Mouse (Mus musculus): ENCODE results near the gene Phxr2. TPM values are rescaled to one million over a fixed set of nuclear protein-coding genes. Genes with fewer than 3 reads are reported as not detected.

Gene Phxr2
- total and polyA plus RNA-seq, 2 experiments from 2014 or later: not detected

- Histone ChIP-seq H3K9me3 (ENCODE audit: low read length) (no peaks in the 10 kb centered on the region), H3K36me3 (ENCODE audit: insufficient read depth, low read length) (no peaks in the 10 kb centered on the region), H3K4me3 (ENCODE audit: low read depth, low read length) (no peak overlapping the region), H3K4me1 (ENCODE audit: insufficient read depth, low read length) (no peaks in the 10 kb centered on the region), H3K27me3 (ENCODE audit: insufficient read depth, low read length) (no peaks in the 10 kb centered on the region), H3K4me2 (ENCODE audit: low read depth, low read length, poor library complexity, severe bottlenecking) (no peak overlapping the region), H3K9ac (replicated peaks; ENCODE audit: low read length, poor library complexity, severe bottlenecking) (no peak overlapping the region), H3K27ac (ENCODE audit: low read depth, low read length) (no peak overlapping the region)
- WGBS: 89% methylated on average over 8 of the region's 8 CpGs
- DNase-seq (ENCODE audit: low spot score) (no peak), ATAC-seq (ENCODE audit: low FRiP score) (no peak)
- TF ChIP-seq CTCF (IDR thresholded peaks at IDR 0.05): no peak
Observed at GRCm38 (mm10) chr10:99145611-99146010, 19.5 kb upstream of the Phxr2 start.

- TF ChIP-seq CTCF (IDR thresholded peaks at IDR 0.05): no peak
- DNase-seq (ENCODE audit: low spot score) (peak; percentile 54), ATAC-seq (ENCODE audit: low FRiP score) (no peak)
- H3K27me3 ChIP-seq (ENCODE audit: insufficient read depth, low read length): no peaks in the 10 kb centered on the region
- WGBS: 63% methylated on average over 5 of the region's 5 CpGs
- H3K27ac ChIP-seq (ENCODE audit: low read depth, low read length): no peak overlapping the region
- H3K4me3 ChIP-seq (ENCODE audit: low read depth, low read length): no peak overlapping the region
- no peaks in the 10 kb centered on the region for H3K9me3 ChIP-seq (ENCODE audit: low read length)
- no peak overlapping the region for H3K4me2 ChIP-seq (ENCODE audit: low read depth, low read length, poor library complexity, severe bottlenecking)
- H3K36me3 ChIP-seq (ENCODE audit: insufficient read depth, low read length): no peaks in the 10 kb centered on the region
- H3K9ac ChIP-seq (replicated peaks; ENCODE audit: low read length, poor library complexity, severe bottlenecking): no peak overlapping the region
- H3K4me1 ChIP-seq (ENCODE audit: insufficient read depth, low read length): no peaks in the 10 kb centered on the region
Observed at GRCm38 (mm10) chr10:99136337-99136736, 10.2 kb upstream of the Phxr2 start.

GRCm38 (mm10) chr10:99133321-99133875 lies 7.3 kb upstream of the Phxr2 start:
- Histone ChIP-seq H3K4me3 (ENCODE audit: low read depth, low read length) (no peak overlapping the region), H3K4me2 (ENCODE audit: low read depth, low read length, poor library complexity, severe bottlenecking) (no peak overlapping the region), H3K27ac (ENCODE audit: low read depth, low read length) (no peak overlapping the region), H3K9ac (replicated peaks; ENCODE audit: low read length, poor library complexity, severe bottlenecking) (no peak overlapping the region), H3K4me1 (ENCODE audit: insufficient read depth, low read length) (no peaks in the 10 kb centered on the region), H3K27me3 (ENCODE audit: insufficient read depth, low read length) (no peaks in the 10 kb centered on the region), H3K9me3 (ENCODE audit: low read length) (no peaks in the 10 kb centered on the region), H3K36me3 (ENCODE audit: insufficient read depth, low read length) (peaks cover 3% of the 10 kb centered on the region; the same call in 1 of the 2 replicates)
- 93% methylated on average over 16 of the region's 16 CpGs for WGBS
- DNase-seq (ENCODE audit: low spot score) (peak; percentile 53), ATAC-seq (ENCODE audit: low FRiP score) (no peak)
- TF ChIP-seq CTCF (IDR thresholded peaks at IDR 0.05): no peak

DNA sequence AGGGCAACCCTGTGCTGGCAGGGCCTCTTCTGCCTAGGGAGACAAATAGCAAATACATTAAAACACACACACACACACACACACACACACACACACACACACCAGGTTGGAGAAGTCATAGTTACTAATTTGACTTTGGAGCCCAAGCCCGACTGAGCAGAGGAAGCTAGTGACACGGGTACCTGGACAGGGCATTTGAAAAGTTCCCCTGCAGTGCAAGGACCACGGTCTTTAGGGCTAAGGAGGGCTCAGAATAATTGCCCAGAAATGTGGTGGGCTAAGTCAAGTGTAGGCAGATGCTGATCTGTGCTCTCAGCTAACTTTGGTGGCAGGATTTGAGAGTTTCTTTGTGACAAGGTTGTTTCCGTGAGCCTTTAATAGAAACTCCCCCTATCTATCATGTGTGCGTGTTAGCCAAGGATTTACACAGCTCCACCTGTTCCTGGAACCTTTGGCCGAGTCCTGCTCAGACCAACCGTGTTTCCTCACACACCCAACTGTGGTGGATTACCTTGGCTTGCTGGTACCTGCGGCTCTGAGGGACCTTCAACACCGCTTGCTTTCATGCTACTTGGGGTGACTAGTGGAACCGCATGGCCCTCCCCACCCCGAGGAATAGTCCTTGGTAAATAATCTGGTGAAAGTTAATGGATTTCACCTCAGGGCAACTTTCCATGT lies 6.6 kb upstream of the Phxr2 start:
- WGBS: 92% methylated on average over 11 of the region's 11 CpGs
- Histone ChIP-seq H3K4me1 (ENCODE audit: insufficient read depth, low read length) (no peaks in the 10 kb centered on the region), H3K4me3 (ENCODE audit: low read depth, low read length) (no peak overlapping the region), H3K4me2 (ENCODE audit: low read depth, low read length, poor library complexity, severe bottlenecking) (no peak overlapping the region), H3K9me3 (ENCODE audit: low read length) (no peaks in the 10 kb centered on the region), H3K9ac (replicated peaks; ENCODE audit: low read length, poor library complexity, severe bottlenecking) (no peak overlapping the region), H3K27ac (ENCODE audit: low read depth, low read length) (no peak overlapping the region), H3K36me3 (ENCODE audit: insufficient read depth, low read length) (peaks cover 3% of the 10 kb centered on the region; the same call in 1 of the 2 replicates), H3K27me3 (ENCODE audit: insufficient read depth, low read length) (no peaks in the 10 kb centered on the region)
- no peak for TF ChIP-seq CTCF (IDR thresholded peaks at IDR 0.05)
- DNase-seq (ENCODE audit: low spot score) (no peak), ATAC-seq (ENCODE audit: low FRiP score) (no peak)

GRCm38 (mm10) chr10:99132189-99132588 lies 6.1 kb upstream of the Phxr2 start:
- no peak for TF ChIP-seq CTCF (IDR thresholded peaks at IDR 0.05)
- WGBS: 60% methylated on average over 6 of the region's 6 CpGs
- no peaks in the 10 kb centered on the region for H3K9me3 ChIP-seq (ENCODE audit: low read length)
- peaks cover 3% of the 10 kb centered on the region for H3K36me3 ChIP-seq (ENCODE audit: insufficient read depth, low read length)
- H3K4me1 ChIP-seq (ENCODE audit: insufficient read depth, low read length): no peaks in the 10 kb centered on the region
- ATAC-seq (ENCODE audit: low FRiP score) (no peak), DNase-seq (ENCODE audit: low spot score) (peak; percentile 15)
- no peak overlapping the region for H3K4me3 ChIP-seq (ENCODE audit: low read depth, low read length)
- no peak overlapping the region for H3K4me2 ChIP-seq (ENCODE audit: low read depth, low read length, poor library complexity, severe bottlenecking)
- no peak overlapping the region for H3K27ac ChIP-seq (ENCODE audit: low read depth, low read length)
- no peaks in the 10 kb centered on the region for H3K27me3 ChIP-seq (ENCODE audit: insufficient read depth, low read length)
- H3K9ac ChIP-seq (replicated peaks; ENCODE audit: low read length, poor library complexity, severe bottlenecking): no peak overlapping the region

DNA sequence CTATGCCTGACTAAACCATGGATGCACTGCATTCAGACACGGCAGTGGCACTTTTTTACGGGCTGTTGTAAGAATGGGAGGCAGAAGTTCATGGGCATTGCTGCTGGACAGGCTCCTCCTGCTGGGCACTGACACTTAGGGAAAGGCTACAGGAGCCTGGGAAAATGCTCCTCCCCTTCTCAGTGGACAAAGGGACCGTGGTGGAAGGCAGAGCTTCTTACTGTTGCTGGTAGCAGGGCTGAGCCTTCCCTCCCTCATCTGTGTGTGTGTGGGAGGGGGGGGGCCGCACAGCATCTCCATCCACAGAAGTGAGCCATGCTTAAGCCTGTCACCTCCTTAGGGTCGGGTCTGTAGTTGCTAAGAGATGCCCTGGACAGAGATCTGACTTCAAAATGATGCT lies 5.2 kb upstream of the Phxr2 start:
- Histone ChIP-seq H3K27me3 (ENCODE audit: insufficient read depth, low read length) (no peaks in the 10 kb centered on the region), H3K4me1 (ENCODE audit: insufficient read depth, low read length) (no peaks in the 10 kb centered on the region), H3K4me2 (ENCODE audit: low read depth, low read length, poor library complexity, severe bottlenecking) (no peak overlapping the region), H3K9me3 (ENCODE audit: low read length) (no peaks in the 10 kb centered on the region), H3K9ac (replicated peaks; ENCODE audit: low read length, poor library complexity, severe bottlenecking) (no peak overlapping the region), H3K36me3 (ENCODE audit: insufficient read depth, low read length) (peaks cover 9% of the 10 kb centered on the region), H3K27ac (ENCODE audit: low read depth, low read length) (no peak overlapping the region), H3K4me3 (ENCODE audit: low read depth, low read length) (no peak overlapping the region)
- peak; percentile 28; the same call in 1 of the 2 replicates for TF ChIP-seq CTCF (IDR thresholded peaks at IDR 0.05)
- 45% methylated on average over 5 of the region's 5 CpGs for whole genome bisulfite sequencing
- peak; percentile 2 for DNase-seq (ENCODE audit: low spot score)
- ATAC-seq (ENCODE audit: low FRiP score): no peak

Measured in midbrain, postnatal 0 days (tissue).